Mouse (Mus musculus): Measurements from ENCODE around the gene Irf2bpl. TPM values are rescaled to one million over a fixed set of nuclear protein-coding genes. Genes with fewer than 3 reads are reported as not detected.

The Irf2bpl gene
- polyA plus RNA-seq, 1 experiment from 2014 or later, result 20.6 TPM

DNA sequence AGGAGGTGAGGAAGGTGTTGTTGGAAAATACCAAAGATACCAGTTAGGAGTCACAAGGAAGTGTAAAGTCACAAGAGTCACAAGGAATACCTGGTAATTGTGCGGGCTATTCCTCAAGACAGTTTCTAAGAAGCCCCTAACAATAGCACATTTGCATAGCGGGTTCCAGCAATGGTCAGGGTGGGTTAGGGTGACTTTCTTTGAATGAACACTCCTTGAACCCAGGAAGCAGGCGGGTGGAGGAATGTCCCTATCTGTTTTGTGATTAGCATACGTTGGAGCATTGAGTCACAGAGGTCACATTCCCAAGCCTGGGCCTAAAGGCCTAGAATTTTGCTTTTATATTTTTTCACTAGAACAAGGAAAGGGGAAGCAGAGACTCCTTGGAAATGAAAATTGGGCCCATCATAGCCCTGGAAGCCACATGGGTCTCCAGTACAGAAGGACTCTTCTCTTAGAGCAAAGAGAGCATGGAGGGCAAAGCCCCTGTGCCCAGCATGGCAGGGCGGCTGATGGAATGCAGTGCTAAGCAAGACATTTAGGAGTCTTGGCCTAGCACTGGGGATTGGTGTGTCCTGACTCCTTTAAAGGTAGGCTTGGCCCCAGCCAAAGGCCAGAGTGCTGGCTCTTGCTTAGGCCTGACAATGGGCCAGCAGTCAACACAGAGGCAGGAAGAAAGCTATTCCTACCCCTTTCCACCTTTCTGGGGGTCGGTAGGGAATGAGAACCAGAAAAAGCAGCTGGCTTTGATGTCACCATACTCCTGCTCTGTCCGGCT lies 32.4 kb upstream of the Irf2bpl start:
- Histone ChIP-seq H3K27ac (ENCODE audit: low read depth, low read length) (no peak overlapping the region), H3K9me3 (ENCODE audit: control insufficient read depth, low read length) (no peaks in the 10 kb centered on the region), H3K36me3 (ENCODE audit: control insufficient read depth, insufficient read depth, low read length) (no peaks in the 10 kb centered on the region), H3K4me2 (ENCODE audit: low read depth) (no peak overlapping the region), H3K4me3 (ENCODE audit: low read depth, low read length) (no peak overlapping the region), H3K27me3 (ENCODE audit: control insufficient read depth, insufficient read depth, low read length) (peaks cover 31% of the 10 kb centered on the region), H3K9ac (ENCODE audit: low read length) (no peak overlapping the region), H3K4me1 (ENCODE audit: control insufficient read depth, insufficient read depth, low read length) (peaks cover 10% of the 10 kb centered on the region)
- 84% methylated on average over 7 of the region's 7 CpGs for WGBS
- DNase-seq (ENCODE audit: low spot score) (no peak), ATAC-seq (ENCODE audit: insufficient read depth, low FRiP score, low TSS enrichment) (no peak)

DNA sequence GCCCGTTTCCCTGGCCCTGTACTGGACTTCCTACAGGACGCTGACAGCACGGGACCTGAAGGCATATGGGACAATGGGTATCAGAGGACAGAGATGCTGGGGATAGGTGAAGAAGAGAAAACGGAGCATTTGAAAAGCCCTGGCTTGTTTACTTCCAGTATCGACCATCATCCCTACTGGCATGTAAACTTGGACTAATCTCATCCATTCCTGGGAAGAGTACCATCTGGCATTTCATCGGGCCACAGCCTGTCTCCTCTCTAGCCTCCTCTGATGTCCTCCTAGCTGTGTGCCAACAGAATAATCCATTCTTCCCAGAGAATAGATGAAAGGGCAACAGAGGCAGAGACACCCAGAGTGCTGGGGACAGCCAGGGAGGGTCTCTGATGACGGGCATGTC lies 31.0 kb upstream of the Irf2bpl start:
- ATAC-seq (ENCODE audit: insufficient read depth, low FRiP score, low TSS enrichment) (no peak), DNase-seq (ENCODE audit: low spot score) (no peak)
- no peak overlapping the region for H3K27ac ChIP-seq (ENCODE audit: low read depth, low read length)
- H3K27me3 ChIP-seq (ENCODE audit: control insufficient read depth, insufficient read depth, low read length), result peaks cover 32% of the 10 kb centered on the region
- H3K4me1 ChIP-seq (ENCODE audit: control insufficient read depth, insufficient read depth, low read length), result peaks cover 17% of the 10 kb centered on the region
- no peak overlapping the region for H3K9ac ChIP-seq (ENCODE audit: low read length)
- no peak overlapping the region for H3K4me2 ChIP-seq (ENCODE audit: low read depth)
- no peak overlapping the region for H3K4me3 ChIP-seq (ENCODE audit: low read depth, low read length)
- H3K36me3 ChIP-seq (ENCODE audit: control insufficient read depth, insufficient read depth, low read length), result no peaks in the 10 kb centered on the region
- no peaks in the 10 kb centered on the region for H3K9me3 ChIP-seq (ENCODE audit: control insufficient read depth, low read length)
- WGBS, result 81% methylated on average over 7 of the region's 7 CpGs

DNA sequence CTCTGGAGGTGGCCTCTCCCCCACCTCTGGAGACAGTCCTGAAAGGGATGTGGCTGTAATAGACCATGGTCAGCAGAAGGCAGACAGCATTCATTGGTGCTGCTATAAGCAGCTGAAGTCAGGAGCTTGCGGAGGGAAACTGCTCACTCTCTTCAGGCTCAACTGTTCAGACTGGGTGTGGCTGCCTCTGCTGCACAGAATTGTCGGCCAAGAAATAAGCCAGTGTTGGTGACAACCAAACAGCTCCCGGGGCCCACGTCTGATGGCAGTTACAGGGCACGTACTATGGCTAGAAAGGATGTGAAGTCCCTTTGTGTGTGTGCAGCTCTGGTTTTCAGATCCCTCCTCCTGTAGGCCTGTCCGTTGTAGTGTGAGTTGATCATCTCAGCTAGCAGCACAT lies 30.2 kb upstream of the Irf2bpl start:
- peaks cover 17% of the 10 kb centered on the region for H3K4me1 ChIP-seq (ENCODE audit: control insufficient read depth, insufficient read depth, low read length)
- no peak overlapping the region for H3K9ac ChIP-seq (ENCODE audit: low read length)
- no peak overlapping the region for H3K27ac ChIP-seq (ENCODE audit: low read depth, low read length)
- no peaks in the 10 kb centered on the region for H3K36me3 ChIP-seq (ENCODE audit: control insufficient read depth, insufficient read depth, low read length)
- no peak for ATAC-seq (ENCODE audit: insufficient read depth, low FRiP score, low TSS enrichment)
- H3K4me2 ChIP-seq (ENCODE audit: low read depth), result no peak overlapping the region
- 68% methylated on average over 6 of the region's 6 CpGs for WGBS
- H3K27me3 ChIP-seq (ENCODE audit: control insufficient read depth, insufficient read depth, low read length), result peaks cover 38% of the 10 kb centered on the region
- no peak overlapping the region for H3K4me3 ChIP-seq (ENCODE audit: low read depth, low read length)
- no peaks in the 10 kb centered on the region for H3K9me3 ChIP-seq (ENCODE audit: control insufficient read depth, low read length)
- DNase-seq (ENCODE audit: low spot score), result no peak

DNA sequence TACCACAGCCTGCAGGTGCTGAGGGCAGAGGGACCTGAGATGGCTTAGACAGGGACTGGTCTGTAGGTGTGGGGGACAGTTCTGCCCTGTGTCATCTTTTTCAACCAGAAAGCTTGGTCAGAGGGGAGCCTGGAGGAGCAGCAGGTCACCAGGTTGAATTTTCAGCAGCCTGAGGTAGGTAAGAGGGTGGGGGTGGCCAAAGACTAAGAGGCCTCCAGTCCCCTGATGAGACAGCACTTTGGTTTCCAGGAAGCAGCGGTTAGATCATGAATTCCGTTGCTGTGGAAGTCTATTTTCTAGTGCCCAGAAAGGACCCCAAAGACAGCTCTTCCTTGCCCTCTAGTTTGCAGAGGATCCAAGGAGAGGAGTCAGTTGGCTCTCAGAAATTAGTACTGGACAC lies 29.8 kb upstream of the Irf2bpl start:
- Histone ChIP-seq H3K9ac (ENCODE audit: low read length) (no peak overlapping the region), H3K27me3 (ENCODE audit: control insufficient read depth, insufficient read depth, low read length) (peaks cover 38% of the 10 kb centered on the region), H3K27ac (ENCODE audit: low read depth, low read length) (no peak overlapping the region), H3K4me3 (ENCODE audit: low read depth, low read length) (no peak overlapping the region), H3K36me3 (ENCODE audit: control insufficient read depth, insufficient read depth, low read length) (no peaks in the 10 kb centered on the region), H3K4me1 (ENCODE audit: control insufficient read depth, insufficient read depth, low read length) (peaks cover 17% of the 10 kb centered on the region), H3K4me2 (ENCODE audit: low read depth) (no peak overlapping the region), H3K9me3 (ENCODE audit: control insufficient read depth, low read length) (no peaks in the 10 kb centered on the region)
- no peak for ATAC-seq (ENCODE audit: insufficient read depth, low FRiP score, low TSS enrichment)
- WGBS, result 73% methylated on average over 2 of the region's 2 CpGs
- no peak for DNase-seq (ENCODE audit: low spot score)

DNA sequence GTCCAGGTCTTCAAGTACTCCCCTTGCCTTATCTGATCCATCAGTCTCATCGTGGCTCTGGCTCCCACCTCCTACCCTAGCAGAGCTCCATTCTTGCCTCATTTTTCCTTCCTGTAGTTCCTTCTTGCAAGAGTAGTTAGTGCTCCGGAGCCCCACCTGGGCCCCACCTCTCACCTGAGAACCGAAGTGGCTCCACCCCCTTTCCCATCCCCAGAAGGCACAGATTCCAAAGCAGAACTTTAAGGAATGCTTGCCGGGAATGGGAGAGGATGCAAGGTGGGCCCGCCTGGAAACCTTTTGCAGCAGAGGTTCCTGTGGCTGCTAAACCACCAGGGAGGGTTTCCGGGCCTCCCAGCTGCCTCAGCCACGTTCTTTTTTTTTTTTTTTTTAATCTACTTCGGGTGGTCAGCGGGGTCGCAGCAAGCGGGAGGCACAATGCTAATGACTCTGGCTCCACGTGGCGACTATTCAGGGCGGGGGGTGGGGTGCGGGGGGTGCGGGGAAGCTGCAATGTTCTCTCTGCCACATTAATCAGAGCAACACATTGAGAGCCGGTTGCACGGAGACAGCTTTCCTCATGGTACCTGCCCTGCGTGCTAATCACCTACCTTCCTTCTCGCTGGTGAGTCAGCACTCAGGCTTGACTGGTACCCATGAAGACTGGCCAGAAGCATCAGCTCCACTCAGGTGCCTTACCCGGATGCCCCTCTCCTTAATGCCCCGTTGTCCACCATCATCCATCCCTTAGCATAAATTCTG lies 27.9 kb upstream of the Irf2bpl start:
- Histone ChIP-seq H3K4me2 (ENCODE audit: low read depth) (no peak overlapping the region; the same call in 1 of the 2 replicates), H3K9ac (ENCODE audit: low read length) (peak overlapping the region; percentile 33; the same call in 1 of the 2 replicates), H3K27me3 (ENCODE audit: control insufficient read depth, insufficient read depth, low read length) (peaks cover 47% of the 10 kb centered on the region), H3K9me3 (ENCODE audit: control insufficient read depth, low read length) (no peaks in the 10 kb centered on the region), H3K4me3 (ENCODE audit: low read depth, low read length) (no peak overlapping the region), H3K4me1 (ENCODE audit: control insufficient read depth, insufficient read depth, low read length) (peaks cover 12% of the 10 kb centered on the region), H3K27ac (ENCODE audit: low read depth, low read length) (peak overlapping the region; percentile 73), H3K36me3 (ENCODE audit: control insufficient read depth, insufficient read depth, low read length) (no peaks in the 10 kb centered on the region)
- DNase-seq (ENCODE audit: low spot score) (peak; percentile 43), ATAC-seq (ENCODE audit: insufficient read depth, low FRiP score, low TSS enrichment) (no peak)
- 11% methylated on average over 18 of the region's 22 CpGs for WGBS

DNA sequence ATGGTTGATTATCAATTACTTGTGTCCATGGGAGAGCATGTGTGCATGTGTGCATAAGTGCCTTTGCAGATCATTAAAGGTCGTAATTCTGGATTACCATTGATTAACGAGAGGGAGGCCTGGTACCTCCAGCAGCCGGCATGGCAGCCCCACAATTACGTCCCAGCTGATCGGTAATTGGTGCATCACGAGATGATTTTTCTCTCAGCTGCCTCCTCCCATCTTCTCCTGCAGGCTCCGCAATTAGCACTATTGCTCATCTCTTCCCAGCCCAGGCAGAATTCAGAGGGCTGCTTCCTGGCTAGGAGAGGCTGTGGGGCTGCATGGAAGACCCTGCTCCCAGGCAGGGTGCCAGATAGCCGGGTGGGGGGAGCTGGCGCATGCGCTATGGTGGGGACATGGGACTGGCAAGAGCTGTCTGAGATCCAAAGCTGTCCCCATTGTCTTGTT lies 26.9 kb upstream of the Irf2bpl start:
- peaks cover 53% of the 10 kb centered on the region for H3K27me3 ChIP-seq (ENCODE audit: control insufficient read depth, insufficient read depth, low read length)
- H3K36me3 ChIP-seq (ENCODE audit: control insufficient read depth, insufficient read depth, low read length), result no peaks in the 10 kb centered on the region
- DNase-seq (ENCODE audit: low spot score) (peak; percentile 58), ATAC-seq (ENCODE audit: insufficient read depth, low FRiP score, low TSS enrichment) (peak; percentile 75)
- peak overlapping the region; percentile 33; the same call in 1 of the 2 replicates for H3K9ac ChIP-seq (ENCODE audit: low read length)
- 28% methylated on average over 10 of the region's 10 CpGs for WGBS
- H3K4me2 ChIP-seq (ENCODE audit: low read depth), result no peak overlapping the region
- H3K27ac ChIP-seq (ENCODE audit: low read depth, low read length), result peak overlapping the region; percentile 73
- no peak overlapping the region for H3K4me3 ChIP-seq (ENCODE audit: low read depth, low read length)
- peaks cover 12% of the 10 kb centered on the region for H3K4me1 ChIP-seq (ENCODE audit: control insufficient read depth, insufficient read depth, low read length)
- no peaks in the 10 kb centered on the region for H3K9me3 ChIP-seq (ENCODE audit: control insufficient read depth, low read length)

DNA sequence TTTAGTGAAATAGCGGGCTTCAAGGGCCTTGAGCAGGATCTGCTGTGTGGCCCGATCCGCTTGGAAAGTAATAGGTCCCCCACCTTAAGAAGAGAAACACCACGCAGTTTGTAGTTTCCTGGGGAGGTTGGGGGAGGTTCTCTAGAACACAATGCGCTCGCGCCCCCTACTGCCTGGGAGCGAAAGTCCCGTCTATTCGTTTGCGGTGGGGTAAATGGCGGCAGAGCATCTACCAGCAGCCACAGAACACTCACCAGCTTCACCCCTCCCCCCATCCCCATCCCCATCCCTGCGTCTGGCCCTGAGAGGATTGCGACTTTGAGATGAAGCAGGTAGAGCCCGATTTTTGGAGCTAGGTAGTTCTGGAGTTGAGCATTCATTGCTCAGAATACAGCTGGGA lies 21.8 kb upstream of the Irf2bpl start:
- peaks cover under 1% of the 10 kb centered on the region; the same call in 1 of the 2 replicates for H3K4me1 ChIP-seq (ENCODE audit: control insufficient read depth, insufficient read depth, low read length)
- no peak overlapping the region for H3K27ac ChIP-seq (ENCODE audit: low read depth, low read length)
- 4% methylated on average over 15 of the region's 15 CpGs for WGBS
- no peaks in the 10 kb centered on the region for H3K36me3 ChIP-seq (ENCODE audit: control insufficient read depth, insufficient read depth, low read length)
- H3K27me3 ChIP-seq (ENCODE audit: control insufficient read depth, insufficient read depth, low read length), result peaks cover 23% of the 10 kb centered on the region
- H3K4me3 ChIP-seq (ENCODE audit: low read depth, low read length), result no peak overlapping the region
- ATAC-seq (ENCODE audit: insufficient read depth, low FRiP score, low TSS enrichment), result peak; percentile 32
- no peak overlapping the region for H3K4me2 ChIP-seq (ENCODE audit: low read depth)
- H3K9ac ChIP-seq (ENCODE audit: low read length), result no peak overlapping the region
- DNase-seq (ENCODE audit: low spot score), result peak; percentile 86
- H3K9me3 ChIP-seq (ENCODE audit: control insufficient read depth, low read length), result no peaks in the 10 kb centered on the region

DNA sequence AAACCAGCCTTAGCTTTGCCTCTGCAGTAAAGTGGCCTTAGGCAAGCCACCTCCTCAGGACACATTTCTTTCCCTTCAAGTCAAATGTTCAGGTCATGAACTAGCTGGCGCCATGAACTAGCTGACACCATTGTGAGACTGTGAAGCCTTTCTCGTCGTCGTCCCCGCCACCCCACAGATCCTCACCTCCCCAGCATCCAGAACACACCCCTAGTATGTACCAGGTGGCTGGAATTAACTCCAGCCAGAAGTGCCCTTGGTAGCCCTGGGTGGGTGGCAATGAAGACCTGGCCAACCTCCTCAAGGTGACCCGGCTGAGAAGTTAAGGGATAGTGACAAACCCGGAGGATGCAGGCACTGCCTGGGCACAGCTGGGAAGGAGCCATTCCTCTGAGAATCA lies 21.3 kb upstream of the Irf2bpl start:
- H3K9ac ChIP-seq (ENCODE audit: low read length), result no peak overlapping the region
- H3K4me3 ChIP-seq (ENCODE audit: low read depth, low read length), result no peak overlapping the region
- no peaks in the 10 kb centered on the region for H3K9me3 ChIP-seq (ENCODE audit: control insufficient read depth, low read length)
- H3K4me2 ChIP-seq (ENCODE audit: low read depth), result no peak overlapping the region
- H3K36me3 ChIP-seq (ENCODE audit: control insufficient read depth, insufficient read depth, low read length), result no peaks in the 10 kb centered on the region
- ATAC-seq (ENCODE audit: insufficient read depth, low FRiP score, low TSS enrichment), result peak; percentile 37; the same call in 1 of the 2 replicates
- peaks cover 23% of the 10 kb centered on the region for H3K27me3 ChIP-seq (ENCODE audit: control insufficient read depth, insufficient read depth, low read length)
- DNase-seq (ENCODE audit: low spot score), result no peak
- WGBS, result 72% methylated on average over 7 of the region's 7 CpGs
- H3K4me1 ChIP-seq (ENCODE audit: control insufficient read depth, insufficient read depth, low read length), result no peaks in the 10 kb centered on the region
- H3K27ac ChIP-seq (ENCODE audit: low read depth, low read length), result no peak overlapping the region

Data from neural tube, embryonic 11.5 days (tissue).